Mouse (Mus musculus): ENCODE results near the gene Il12a.
"Not testable (repeated sequence)": the region's sequence is repeated elsewhere in the genome, so short reads cannot be mapped to it uniquely, and the experiment has no call there.

Il12a gene

DNA sequence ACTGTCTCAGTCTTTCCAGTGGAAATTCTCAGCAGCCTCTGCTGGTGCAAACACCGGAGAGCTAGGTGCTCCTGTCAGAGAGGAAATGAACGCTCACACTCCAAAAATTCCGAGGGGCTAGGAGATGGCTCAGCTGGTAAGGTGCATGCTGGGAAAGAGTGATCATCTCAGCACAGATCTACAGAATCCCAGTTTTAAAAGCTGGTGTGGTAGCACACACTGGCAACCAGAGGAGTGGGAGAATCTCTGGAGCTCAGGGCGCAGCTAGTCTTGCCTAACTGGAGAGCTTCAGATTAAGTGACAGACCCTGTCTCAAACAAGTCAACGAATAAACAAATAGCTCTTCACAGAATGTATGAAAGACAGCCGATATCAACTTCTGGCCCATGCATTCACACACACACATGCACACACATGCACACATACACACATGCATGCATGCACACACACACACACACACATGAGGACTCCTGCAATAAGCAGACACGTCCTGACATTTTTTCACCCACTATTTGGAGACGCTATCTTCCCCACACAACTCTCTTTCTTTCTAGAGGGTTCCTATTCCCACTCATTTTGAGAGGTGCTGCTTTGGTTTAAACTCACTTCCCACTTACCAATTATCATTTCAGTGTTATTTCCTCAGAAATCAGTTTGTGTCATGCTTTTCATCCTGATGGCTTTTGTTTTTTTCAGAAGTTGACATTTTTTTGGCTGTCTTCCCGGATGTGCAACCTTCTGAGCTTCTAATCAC is 52.5 kb downstream of the Il12a start:
- no peak for DNase-seq (ENCODE audit: low read depth)

DNA sequence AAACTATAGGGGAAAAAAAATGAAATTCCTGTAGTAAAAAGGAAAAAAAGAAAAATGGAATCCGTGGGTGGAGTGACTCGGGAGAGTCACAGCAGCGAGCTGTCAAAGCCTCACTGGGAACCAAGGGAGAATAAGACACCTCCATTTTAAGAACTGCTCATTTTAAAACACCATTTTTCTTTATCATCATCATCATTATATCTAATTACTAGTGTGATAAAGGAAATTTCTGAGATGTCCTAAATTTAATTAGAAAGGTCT is 53.0 kb downstream of the Il12a start:
- no peak for DNase-seq (ENCODE audit: low read depth)

DNA sequence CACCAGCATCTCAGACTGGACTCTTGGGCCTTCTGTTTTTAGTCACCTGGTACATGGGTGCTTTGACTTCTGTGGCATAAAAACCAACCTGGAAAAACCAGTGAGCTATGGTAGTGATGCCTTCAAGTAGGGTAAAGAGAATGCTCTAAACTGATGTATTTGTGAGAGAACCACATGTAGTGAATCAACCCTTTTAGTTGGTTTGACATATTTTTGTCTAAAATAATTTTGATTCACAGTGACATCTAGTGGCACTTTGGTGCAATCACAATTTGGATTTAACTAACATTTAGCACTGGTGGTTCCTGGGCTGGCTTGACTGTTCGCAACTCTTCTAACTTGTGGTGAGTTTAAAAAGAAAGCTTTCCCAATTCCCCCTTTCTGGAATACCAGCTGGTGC is 53.7 kb downstream of the Il12a start:
- DNase-seq (ENCODE audit: low read depth): peak; percentile 66

DNA sequence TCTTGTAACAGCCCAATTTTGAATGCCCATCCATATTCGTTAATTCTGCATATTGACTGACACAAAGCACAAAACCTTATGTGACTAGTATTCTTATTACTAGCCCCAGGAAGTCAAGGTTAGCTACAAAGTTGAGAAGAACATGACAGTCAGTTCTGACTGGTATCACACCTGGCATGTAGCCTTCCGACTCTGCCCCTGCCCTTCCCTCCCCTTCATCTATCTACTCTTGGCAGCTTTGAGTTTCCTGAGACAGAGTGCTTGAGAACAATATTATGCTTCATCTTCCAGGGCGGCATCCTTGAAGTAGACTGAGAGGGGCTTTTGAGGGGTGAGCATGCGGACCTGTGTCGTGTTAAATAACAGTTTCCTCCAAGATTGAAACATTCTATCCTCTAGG is 54.6 kb downstream of the Il12a start:
- no peak for DNase-seq (ENCODE audit: low read depth)

DNA sequence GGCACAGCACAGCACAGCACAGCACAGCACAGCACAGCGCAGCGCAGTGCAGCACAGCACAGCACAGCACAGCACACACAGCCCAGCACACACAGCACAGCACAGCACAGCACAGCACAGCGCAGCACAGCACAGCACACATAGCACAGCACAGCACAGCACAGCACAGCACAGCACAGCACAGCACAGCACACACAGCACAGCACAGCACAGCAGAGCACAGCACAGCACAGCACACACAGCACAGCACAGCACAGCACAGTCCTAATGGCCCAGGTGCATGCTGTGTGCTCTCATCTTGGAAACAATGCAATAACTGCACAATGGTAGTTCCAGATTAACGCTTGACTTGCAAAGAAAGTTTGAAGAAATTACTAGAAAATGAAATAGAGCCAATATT is 55.8 kb downstream of the Il12a start:
- DNase-seq (ENCODE audit: low read depth): not testable (repeated sequence)

All from naive thymus-derived CD4-positive, alpha-beta T cell, adult 2 months (primary cell).